Mouse (Mus musculus) liver, postnatal 0 days (tissue): Measurements from ENCODE around the gene Trpm1.

ENCODE experiments used
- CTCF ChIP-seq: sonication (generic); IDR thresholded peaks from 2 replicates; pipeline ENCODE4 v1.5.1; 2016; ENCODE audit warnings: antibody characterized with exemption, low read depth
- EP300 ChIP-seq: IDR thresholded peaks from 2 replicates; pipeline ENCODE4 v1.6.1; 2016; ENCODE audit warnings: antibody characterized with exemption, low read depth, mild to moderate bottlenecking

- TF ChIP-seq EP300 (no peak), CTCF (no peak)
Observed at GRCm38 (mm10) chr7:64156918-64157690, 3.5 kb downstream of the Trpm1 start.
